Mouse (Mus musculus): Measurements from ENCODE around the gene Cldn7. TPM values are rescaled to one million over a fixed set of nuclear protein-coding genes. Genes with fewer than 3 reads are reported as not detected.
"Not testable (repeated sequence)": the region's sequence is repeated elsewhere in the genome, so short reads cannot be mapped to it uniquely, and the experiment has no call there.

Gene Cldn7
- polyA plus RNA-seq (2012; rRNA removed): not detected in 2 replicates

DNA sequence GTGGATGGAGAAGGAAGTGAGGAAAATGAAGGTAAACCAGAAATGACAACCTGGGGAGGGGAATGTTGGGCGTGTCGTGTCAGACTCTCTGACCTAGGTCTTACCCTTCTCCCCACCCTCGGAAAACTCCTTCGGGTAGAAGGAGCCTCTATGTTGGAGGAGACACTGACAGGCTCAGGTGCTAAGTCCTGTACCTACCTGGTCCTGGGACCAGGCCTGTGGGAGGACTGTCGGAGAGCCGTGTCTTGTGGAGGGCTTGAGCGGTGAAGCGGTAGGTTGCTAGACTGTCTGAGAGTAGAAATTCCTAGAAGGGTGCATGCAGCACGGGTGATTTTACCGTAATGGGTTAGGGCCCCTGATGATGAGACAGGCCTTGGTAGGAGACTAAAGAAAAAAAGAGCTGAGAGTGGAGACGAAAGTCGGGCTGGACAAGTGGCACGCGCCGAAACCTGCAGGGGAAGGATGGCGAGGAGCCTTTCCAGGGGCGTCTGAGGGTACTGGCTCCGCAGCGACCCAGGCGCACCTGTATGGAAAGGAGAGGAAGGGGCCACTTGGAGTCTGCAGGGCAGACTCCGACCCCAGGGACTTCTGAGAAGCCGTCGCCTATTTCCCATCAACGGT is at the start of gene Cldn7:
Gene Cldn7 (plus strand): TSS at position 130 of the 621 bp plus-strand sequence.
- Histone ChIP-seq H3K4me3 (ENCODE audit: insufficient read depth, low read length) (no peak within 1 kb of the TSS), H3K27ac (ENCODE audit: insufficient read depth, low read length) (no peak within 1 kb of the TSS), H3K4me1 (ENCODE audit: control insufficient read depth, insufficient read depth, low read length) (no peaks in the 10 kb centered on the region)
- TF ChIP-seq POLR2A (IDR thresholded peaks at IDR 0.05; ENCODE audit: extremely low read depth, insufficient read depth, low read length) (no peak), CTCF (IDR thresholded peaks at IDR 0.05; ENCODE audit: extremely low read depth, insufficient read depth, low read length) (no peak)

GRCm38 (mm10) chr11:69914917-69915430 is 49.6 kb upstream of the Cldn7 start:
- TF ChIP-seq POLR2A (IDR thresholded peaks at IDR 0.05; ENCODE audit: extremely low read depth, insufficient read depth, low read length) (no peak), CTCF (IDR thresholded peaks at IDR 0.05; ENCODE audit: extremely low read depth, insufficient read depth, low read length) (no peak)

GRCm38 (mm10) chr11:69915667-69916627 is 48.6 kb upstream of the Cldn7 start:
- Histone ChIP-seq H3K4me1 (ENCODE audit: control insufficient read depth, insufficient read depth, low read length) (peaks cover 4% of the 10 kb centered on the region), H3K27ac (ENCODE audit: insufficient read depth, low read length) (no peak overlapping the region), H3K4me3 (ENCODE audit: insufficient read depth, low read length) (no peak overlapping the region)
- TF ChIP-seq POLR2A (IDR thresholded peaks at IDR 0.05; ENCODE audit: extremely low read depth, insufficient read depth, low read length) (0 out of 2 replicates have a peak, but pooled peaks have one; percentile 8), CTCF (IDR thresholded peaks at IDR 0.05; ENCODE audit: extremely low read depth, insufficient read depth, low read length) (no peak)

More at GRCm38 (mm10) chr11:69914917-69915430, 49.6 kb upstream of the Cldn7 start:
- H3K4me1 ChIP-seq (ENCODE audit: control insufficient read depth, insufficient read depth, low read length): peaks cover 4% of the 10 kb centered on the region
- H3K27ac ChIP-seq (ENCODE audit: insufficient read depth, low read length): no peak overlapping the region
- H3K4me3 ChIP-seq (ENCODE audit: insufficient read depth, low read length): peak overlapping the region; percentile 81; the same call in 1 of the 2 replicates

DNA sequence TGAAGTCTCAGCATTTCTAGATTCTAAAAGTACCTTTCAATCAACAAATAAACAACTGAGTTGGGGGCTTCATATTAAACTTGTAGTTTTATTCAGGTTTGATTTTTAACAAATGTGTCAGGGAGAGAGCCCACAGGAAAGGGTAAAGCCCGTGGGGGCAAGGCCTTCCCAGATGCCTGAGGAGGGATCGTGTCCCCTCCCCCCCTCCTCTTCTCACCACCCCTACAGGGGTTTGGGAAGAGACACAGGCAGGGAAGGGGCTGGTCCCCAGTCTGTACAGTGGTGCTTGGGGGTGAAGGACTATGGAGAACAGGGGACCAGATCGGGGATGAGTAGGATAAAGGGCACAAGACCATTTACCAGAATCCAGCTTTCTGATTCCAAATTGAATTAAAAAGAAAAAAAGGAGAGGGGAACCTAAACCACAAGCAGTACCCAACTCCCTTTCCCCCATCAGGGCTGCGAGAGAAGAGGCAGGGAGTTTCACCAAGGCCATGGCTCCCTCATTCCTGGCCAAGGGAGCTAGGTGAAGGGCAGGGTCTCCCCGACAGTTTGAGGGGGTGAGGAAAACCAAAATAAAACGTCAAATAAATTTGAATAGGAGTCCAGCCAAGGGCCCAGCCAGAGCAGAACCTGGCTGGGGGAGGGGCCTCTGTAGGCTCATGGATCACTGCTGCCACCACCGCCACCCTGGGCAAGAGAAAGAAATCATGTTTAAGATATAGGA is 47.8 kb upstream of the Cldn7 start:
- H3K4me3 ChIP-seq (ENCODE audit: insufficient read depth, low read length); H3K4me1 ChIP-seq (ENCODE audit: control insufficient read depth, insufficient read depth, low read length); H3K27ac ChIP-seq (ENCODE audit: insufficient read depth, low read length): not testable (repeated sequence)

DNA sequence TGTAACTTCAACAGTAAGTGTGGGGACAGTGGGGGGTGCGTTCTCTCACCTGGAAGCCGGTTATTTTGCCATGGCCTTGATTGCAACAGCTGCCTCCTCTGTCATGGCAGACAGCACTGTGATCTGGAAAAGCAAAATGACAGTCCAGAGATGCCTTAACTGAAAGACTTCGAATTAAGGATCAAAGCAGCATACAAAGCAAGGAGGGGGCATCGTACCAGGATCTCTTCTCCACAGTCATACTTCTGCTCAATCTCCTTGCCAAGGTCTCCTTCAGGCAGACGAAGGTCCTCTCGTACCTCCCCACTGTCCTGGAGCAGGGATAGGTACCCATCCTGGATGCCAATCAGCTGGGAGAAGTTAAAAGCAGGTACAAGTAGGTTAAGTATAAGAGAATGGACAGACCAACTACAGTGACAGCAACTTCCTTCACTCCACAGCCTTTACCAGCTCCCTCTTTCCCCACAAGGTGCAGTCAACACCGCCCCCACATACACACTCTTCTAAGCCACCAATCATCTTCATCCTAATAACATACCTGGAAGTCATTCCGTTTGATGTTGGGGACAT is 47.1 kb upstream of the Cldn7 start:
- Histone ChIP-seq H3K4me3 (ENCODE audit: insufficient read depth, low read length) (no peak overlapping the region), H3K27ac (ENCODE audit: insufficient read depth, low read length) (no peak overlapping the region), H3K4me1 (ENCODE audit: control insufficient read depth, insufficient read depth, low read length) (peaks cover 4% of the 10 kb centered on the region)
- TF ChIP-seq POLR2A (IDR thresholded peaks at IDR 0.05; ENCODE audit: extremely low read depth, insufficient read depth, low read length) (no peak), CTCF (IDR thresholded peaks at IDR 0.05; ENCODE audit: extremely low read depth, insufficient read depth, low read length) (no peak)

DNA sequence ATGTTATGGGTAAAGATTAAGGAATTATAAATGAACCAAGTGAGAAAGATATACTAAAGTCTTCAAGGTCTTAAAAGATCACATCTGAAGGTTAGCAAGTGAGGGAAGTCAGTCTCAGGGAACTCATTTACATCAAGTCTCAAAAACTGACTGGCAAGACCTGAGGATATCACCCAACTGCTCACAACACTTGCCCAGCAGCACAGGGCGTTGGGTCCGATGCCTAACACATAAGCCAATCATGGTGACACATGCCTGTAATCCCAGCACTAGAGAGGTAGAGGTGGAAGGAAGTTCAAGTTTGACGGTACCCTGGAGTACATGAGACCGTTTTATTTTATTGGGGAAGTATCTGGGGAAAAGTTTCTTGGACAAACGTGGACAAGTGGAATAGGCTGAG is 46.5 kb upstream of the Cldn7 start:
- no peak overlapping the region for H3K27ac ChIP-seq (ENCODE audit: insufficient read depth, low read length)
- H3K4me3 ChIP-seq (ENCODE audit: insufficient read depth, low read length): no peak overlapping the region
- peaks cover 4% of the 10 kb centered on the region for H3K4me1 ChIP-seq (ENCODE audit: control insufficient read depth, insufficient read depth, low read length)
- TF ChIP-seq CTCF (IDR thresholded peaks at IDR 0.05; ENCODE audit: extremely low read depth, insufficient read depth, low read length) (no peak), POLR2A (IDR thresholded peaks at IDR 0.05; ENCODE audit: extremely low read depth, insufficient read depth, low read length) (no peak)

GRCm38 (mm10) chr11:69919053-69919452 is 45.5 kb upstream of the Cldn7 start:
- TF ChIP-seq CTCF (IDR thresholded peaks at IDR 0.05; ENCODE audit: extremely low read depth, insufficient read depth, low read length) (no peak), POLR2A (IDR thresholded peaks at IDR 0.05; ENCODE audit: extremely low read depth, insufficient read depth, low read length) (no peak)

GRCm38 (mm10) chr11:69919661-69920265 is 44.8 kb upstream of the Cldn7 start:
- H3K27ac ChIP-seq (ENCODE audit: insufficient read depth, low read length): peak overlapping the region; percentile 10; the same call in 1 of the 2 replicates
- TF ChIP-seq POLR2A (IDR thresholded peaks at IDR 0.05; ENCODE audit: extremely low read depth, insufficient read depth, low read length) (no peak), CTCF (IDR thresholded peaks at IDR 0.05; ENCODE audit: extremely low read depth, insufficient read depth, low read length) (no peak)
- peak overlapping the region; percentile 52 for H3K4me3 ChIP-seq (ENCODE audit: insufficient read depth, low read length)
- H3K4me1 ChIP-seq (ENCODE audit: control insufficient read depth, insufficient read depth, low read length): peaks cover 4% of the 10 kb centered on the region

More at GRCm38 (mm10) chr11:69919053-69919452, 45.5 kb upstream of the Cldn7 start:
- Histone ChIP-seq H3K4me1 (ENCODE audit: control insufficient read depth, insufficient read depth, low read length) (peaks cover 4% of the 10 kb centered on the region), H3K4me3 (ENCODE audit: insufficient read depth, low read length) (no peak overlapping the region; the same call in 1 of the 2 replicates), H3K27ac (ENCODE audit: insufficient read depth, low read length) (no peak overlapping the region)
